Mouse (Mus musculus) brain, embryonic 18.5 days (tissue): Measurements from ENCODE around the gene Dnajc5.
A peak's percentile ranks its signal among the peaks of the same experiment; 100 is the strongest.

Source experiments
- DNase-seq: peaks from one replicate; pipeline ENCODE4 v3.0.0-alpha.2; 2012; ENCODE audit warnings: low read depth, low spot score

Gene Dnajc5

DNA sequence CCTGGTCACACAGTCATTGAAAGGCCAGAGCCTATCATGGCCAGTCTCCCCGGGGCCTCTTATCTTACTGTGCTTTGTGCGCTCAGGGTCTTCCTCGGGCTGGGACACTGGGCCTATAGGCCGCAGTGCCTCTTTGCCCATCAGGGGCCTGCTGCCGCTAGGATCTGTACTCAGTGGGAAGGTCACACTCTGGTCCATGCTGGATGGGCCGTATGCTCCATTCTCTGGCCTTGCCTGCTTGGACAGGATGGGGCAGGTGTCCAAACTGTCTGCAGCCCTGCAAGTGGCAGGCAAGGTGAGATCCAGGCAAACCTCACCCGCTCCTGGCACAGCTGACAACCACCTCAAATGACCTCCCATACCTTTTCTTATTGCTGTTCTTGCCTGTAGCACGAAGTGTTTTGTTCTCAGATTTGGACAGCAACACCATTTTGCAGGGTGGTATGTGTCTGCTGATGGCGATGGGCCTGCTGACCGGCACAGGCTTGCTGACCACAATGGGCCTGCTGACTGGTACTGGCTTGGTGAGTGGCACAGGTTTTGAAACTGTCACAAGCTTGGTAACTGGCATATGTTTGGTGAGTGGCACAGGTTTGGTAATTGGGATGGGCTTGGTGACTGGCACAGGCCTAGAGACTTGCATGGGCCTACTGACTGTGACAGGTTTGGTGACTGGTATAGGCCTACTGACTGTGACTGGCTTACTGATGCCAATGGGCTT, 68.9 kb downstream of the Dnajc5 start:
- no peak for DNase-seq

DNA sequence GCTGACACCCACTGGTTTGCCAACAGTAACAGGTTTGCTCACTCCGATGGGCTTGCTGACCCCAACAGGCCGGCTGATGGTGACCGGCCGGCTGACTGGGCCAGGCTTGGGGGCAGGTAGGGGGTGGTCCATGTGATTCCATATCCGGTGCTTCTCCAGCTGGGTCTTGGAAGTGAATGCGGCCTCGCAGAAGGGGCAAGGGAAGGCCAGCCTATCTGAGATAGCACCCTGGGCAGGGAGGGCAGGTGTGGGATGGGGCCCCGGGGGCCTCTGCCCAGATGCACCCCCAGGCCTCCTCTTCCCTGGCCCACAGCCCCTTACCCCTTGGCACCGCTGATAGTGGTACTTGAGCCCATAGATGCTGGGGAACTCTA, 69.4 kb downstream of the Dnajc5 start:
- no peak for DNase-seq

DNA sequence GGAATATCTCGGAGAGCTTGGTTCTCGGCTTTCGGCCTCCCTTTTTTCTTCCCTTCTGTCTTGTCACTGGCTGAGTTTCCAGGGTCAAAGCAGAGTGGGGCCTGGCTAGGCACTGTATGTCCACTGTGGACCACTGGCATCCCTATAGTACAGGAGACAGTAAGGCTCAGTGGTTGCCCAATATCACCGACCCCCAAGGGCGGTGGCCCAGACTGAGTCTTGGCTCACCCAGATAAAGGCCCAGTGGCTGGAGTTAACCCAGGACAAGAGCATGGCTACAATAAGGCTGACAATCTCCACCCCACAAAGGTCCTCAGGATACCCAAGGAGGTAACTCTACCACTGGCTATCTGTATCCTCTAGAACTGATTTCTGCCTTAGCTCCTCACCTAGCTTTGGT, 70.2 kb downstream of the Dnajc5 start:
- no peak for DNase-seq

DNA sequence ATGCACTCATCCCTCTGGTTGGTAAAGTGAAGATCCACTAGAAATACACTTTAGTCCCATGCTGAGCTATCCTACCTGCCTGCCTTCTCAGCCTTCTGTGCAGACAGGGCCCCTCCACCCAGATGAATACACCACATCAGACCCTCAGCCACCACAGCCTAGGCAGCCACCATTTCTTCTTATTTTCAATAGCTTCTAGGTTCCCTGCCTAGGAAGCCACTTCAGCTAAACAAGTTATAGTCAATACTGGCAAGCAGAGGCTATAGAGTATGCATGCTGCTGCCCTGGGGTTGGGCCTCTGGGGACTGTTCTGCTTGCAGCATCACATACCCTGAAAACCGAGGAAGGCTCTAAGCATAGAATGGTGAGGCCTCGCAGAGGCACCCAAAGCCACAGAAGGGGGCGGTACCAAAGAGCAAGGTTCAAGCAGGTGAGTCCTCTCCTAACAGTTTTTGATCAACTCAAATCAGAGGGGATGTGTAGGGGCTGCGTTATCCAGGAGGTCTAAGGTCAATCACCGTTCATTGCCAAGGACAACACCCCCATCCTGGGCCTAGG, 71.3 kb downstream of the Dnajc5 start, which contains the start of gene Prpf6:
Gene Prpf6 (plus strand): TSS at position 341 of the 558 bp plus-strand sequence.
- DNase-seq, result no peak

DNA sequence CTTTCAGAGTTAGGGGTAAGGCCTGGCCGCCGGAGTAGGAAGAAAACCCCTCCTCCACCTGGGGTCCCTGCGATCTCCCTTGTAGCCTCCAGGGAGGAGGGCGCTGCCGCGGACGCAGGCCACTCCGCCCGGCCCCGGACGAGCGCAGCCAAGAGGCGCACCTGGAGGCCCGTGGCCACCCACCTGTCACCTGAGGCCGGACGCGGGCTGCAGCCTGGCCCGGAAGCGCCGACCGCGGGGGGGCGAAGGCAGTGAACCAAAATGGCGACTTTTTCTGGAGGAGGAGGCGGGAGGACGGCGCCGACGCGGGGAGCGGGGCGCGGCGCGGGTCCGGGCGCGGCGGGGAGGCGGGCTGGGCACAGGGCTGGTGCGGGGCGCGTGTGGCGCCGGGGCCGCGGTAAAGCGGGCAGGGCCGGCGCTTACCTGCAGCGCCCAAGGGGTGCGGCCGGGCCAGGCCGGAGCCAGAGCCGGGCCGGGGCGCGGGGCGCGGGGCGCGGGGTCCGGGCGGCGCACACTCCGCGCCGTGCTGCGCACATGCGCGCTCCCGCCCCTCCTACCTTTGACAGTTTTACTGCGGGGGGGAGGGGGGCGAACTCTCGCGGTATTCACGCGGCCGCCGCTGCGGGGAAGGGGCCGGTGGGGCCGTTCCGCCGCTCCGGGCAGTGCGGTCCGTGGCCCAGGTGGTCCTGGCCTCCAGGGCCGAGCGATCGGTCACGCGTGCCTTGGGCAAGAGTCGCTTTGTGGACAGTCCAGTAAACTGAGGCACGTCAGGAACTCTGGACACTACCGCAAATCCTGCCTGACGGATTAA, 72.2 kb downstream of the Dnajc5 start, which contains the start of gene Zfp512b:
Gene Zfp512b (minus strand): TSS at position 573 of the 811 bp plus-strand sequence.
- DNase-seq, result no peak

DNA sequence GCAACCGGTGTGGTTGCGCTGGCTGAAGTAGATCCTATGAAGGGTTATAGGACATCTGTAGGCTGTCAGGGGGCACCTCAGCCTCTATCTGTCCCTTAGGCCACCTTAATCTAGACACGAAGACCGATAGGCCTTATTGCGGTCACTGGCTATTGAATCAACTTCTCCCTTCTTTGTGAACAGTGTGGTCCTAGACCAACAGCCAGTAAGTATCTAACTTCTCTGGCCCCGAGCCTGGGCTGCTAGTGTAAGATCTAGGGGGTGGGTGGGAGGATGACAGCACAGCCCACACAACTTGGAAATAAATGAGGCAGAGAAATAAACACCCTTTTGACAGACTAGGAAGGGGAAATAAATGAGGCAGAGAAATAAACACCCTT, 72.7 kb downstream of the Dnajc5 start:
- no peak for DNase-seq

DNA sequence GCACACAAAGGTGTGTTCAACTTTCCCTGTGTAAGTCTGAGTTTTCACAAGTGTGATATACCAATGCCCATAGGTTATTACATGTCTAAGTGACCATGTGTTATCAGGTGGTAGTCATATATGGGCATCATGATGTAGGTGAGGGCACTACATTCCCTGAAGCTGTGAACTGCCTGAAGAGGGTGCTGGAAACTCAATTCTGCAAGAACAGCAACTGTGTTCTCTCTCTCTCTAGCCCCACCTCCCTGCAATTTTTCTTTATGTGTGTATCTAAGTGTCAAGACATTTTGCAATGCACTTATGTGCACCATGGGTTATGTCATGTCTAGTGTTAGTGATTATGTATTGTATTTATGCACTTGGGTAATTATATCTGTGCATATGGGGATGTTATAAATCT, 73.7 kb downstream of the Dnajc5 start:
- DNase-seq, result no peak

DNA sequence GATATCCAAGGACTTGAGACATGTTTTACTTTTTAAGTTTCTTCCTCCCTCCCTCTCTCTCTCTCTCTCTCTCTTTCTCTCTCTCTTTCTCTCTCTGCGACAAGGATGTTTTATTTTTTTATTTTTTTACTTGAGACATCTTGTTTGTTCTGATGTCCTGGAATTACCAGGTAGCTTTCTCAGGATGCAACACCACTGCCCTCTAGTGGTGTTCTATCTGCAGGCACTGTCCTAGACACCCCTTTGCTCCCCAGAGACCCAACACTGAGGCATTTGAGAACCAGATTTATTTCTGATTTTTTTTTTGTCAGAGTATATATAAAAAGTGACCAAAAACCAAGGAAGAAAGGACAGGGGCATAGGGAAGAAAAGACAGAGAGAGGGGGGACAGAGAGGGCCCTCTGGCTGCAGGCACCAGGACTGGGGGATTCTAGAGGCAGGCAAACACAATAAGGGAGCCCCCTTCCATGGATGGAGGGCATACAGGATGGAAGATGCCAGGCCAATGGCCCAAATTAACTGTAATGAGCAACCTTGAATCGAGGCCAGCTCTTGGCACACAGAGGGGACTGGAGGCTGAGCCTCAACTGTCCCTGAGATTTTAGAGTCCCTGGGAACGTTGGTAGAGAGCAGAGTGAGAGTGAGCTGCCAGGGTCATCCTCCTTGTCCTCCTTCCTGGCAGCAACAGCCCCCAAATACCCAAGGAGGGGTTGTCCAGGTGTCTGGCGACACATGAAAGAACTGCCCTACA, 74.8 kb downstream of the Dnajc5 start:
- DNase-seq, result no peak

DNA sequence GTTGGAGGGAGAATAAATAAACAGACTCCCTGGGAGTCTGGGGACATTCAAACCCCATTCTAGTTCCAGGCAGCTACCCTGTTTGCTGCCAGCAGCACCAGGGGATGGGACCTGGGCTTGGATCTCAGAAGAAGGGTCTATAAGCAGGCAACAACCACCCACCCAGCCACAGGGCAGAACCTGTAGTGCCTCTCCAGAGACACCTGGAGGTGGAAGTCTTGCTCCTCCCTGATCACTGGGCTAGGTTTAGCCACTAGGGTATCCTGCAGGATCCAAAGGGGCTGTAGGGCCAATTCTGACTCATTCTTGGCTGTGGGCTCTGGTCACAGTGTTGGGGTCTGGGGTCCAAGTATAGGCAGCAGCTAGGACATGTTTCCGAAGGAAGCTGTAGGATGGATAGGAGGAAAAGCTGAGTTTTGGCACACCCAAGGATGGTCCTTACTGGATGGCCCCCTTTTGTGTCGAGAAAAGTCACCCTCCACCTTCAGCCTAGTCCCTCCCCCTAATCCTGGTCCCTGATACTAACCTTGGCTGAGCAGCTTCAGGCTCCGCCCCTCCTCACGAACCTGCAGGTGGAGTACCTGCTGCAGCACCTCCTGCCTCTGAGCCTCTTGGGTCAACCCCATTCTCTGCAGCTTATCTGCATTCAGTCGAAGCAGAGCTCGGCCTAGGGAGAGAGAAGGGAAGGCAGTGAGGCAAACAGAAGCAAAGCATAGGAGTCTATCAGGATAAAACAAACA, 76.1 kb downstream of the Dnajc5 start:
- DNase-seq, result no peak

DNA sequence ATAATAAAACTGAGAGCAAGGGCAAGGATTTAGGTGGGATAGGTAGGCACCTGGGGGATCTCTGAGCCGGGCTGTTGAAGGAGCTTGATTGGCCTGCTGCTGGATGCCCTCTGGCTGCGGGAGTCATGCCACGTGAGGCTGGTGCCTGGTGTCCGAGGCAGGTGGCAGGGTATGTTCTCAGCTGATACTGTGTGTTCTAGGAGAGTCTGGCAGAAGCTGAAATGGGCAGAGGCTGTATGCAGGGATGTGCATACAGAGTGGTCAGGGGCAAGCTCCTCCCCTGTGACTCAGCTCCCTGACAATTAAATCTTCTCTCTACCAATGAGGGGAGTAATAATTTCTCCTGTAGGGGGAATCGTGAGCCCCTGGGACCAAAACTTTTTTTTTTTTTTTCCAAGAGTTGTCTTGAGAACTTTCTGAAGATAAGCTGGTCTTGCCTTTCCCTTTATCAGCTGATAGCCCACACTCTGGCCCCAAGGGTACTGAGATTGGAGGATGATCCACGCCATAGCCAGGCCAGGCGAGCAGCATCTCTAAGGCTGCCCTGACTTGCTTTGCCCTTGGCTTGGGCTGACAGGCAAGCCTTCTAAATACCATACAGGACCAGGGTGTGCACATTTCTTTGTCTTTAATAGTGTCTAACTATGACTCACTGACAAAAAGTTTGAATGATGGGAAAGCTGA, 77.2 kb downstream of the Dnajc5 start:
- no peak for DNase-seq

DNA sequence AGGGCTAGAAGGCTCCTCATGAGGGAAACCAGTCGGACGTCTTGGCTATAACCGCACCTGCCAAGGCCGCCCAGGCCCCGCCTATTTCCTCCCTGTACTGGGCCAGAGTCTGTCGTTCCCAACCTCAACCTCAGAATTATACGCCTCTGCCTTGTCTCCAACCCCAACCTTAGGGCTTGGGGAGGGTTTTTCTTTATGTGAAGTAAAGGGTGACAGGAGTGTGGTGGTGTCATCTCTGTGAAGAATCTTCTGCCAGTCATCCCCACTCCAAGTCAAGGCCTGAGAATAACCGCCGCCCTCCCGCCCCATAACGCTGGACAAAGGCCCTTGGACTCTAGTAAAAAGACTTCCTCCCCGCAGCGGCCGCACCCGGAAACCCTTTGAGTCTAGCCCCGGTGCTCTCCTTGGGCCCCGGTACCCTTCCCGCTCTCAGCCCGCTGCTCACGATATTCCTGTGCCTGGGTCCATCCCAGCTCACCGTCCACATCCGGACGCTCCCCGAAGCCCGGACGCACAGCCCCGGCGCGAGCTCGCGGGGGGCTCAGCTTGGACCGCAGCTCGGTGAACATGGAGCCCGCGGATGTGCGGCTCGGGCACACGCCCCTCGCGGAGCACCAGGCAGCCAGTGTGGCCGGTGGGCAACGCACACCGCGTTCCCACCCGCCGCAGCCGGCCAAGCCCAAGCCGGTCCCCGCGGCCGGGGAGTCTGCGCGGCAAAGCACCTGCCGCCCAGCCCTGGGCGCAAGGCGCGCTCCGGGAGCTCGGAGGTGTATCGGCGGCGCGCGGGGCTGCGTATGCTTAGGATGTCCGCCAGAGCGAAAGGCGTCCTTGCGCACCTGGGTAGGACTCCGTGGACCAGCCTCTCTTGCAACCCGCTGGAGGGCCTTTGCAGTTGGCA, 78.4 kb downstream of the Dnajc5 start, which contains the start of gene Samd10:
Gene Samd10 (minus strand): TSS at position 759 of the 898 bp plus-strand sequence.
- no peak for DNase-seq

DNA sequence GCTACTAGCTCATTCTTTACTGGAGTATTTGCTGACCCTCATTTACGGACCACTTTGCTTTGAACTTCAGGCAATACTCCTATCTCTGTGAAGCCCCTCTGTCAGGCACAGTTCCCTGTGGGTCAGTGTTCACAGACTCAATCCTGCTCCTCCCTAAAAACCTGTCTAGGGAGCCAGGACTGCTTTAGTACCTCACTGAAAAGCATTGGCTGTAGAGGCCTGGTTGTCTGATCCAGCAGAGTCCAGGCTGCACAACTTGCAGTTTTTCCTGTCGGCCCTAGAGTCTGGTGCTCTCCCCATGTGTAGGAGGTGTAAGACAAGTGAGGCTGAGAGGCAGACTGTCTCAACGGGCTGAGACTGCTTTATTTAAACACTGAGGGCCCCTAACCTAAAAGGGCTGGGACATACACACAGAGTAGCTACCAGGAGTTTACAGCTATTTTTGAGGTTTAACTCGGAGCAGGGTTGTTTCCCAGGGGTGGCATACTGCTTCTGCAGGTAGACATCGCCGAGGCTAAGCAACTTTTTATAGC, 80.0 kb downstream of the Dnajc5 start:
- no peak for DNase-seq

DNA sequence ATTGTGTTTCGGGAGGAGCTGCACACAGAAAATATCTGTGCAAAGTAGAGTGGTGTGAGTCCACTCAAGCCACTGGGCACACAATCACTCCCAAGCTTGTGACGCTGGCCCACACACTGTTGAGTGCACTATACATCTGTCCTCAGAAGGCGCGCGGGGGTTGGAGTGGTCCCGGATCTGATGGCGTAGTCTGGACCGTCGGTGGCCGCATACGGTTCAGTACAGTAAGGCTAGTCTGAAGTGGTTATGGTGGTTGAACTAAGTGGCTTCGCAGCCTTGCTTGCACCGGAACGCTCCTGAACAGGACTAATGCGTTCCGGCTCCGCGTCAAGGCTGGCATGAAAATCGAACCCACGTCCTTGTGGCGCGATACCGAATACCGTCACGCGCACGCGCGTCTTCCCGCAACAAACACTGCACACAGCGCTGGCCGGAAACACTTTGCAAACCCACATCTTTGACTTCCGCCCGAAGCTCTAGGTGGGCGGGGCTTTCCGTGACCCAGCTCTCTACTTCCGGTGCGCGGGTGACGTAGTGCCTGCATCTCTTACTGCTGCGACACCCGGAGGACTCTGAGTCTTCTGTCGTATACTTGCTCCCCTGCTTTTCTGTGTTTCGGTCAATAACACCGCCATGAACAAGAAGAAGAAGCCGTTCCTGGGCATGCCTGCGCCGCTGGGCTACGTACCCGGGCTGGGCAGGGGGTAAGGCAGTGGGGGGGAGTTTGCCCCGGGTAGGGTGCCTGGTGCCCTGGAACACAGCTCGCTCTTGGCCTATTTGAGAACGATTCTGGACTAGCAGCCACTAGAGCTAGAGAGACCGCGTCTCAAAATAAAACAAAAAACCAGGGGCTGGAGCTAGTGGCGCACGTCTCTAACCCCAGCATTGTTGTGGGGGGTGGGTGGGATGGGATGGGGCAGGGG, 80.8 kb downstream of the Dnajc5 start:
- peak; percentile 91 for DNase-seq

DNA sequence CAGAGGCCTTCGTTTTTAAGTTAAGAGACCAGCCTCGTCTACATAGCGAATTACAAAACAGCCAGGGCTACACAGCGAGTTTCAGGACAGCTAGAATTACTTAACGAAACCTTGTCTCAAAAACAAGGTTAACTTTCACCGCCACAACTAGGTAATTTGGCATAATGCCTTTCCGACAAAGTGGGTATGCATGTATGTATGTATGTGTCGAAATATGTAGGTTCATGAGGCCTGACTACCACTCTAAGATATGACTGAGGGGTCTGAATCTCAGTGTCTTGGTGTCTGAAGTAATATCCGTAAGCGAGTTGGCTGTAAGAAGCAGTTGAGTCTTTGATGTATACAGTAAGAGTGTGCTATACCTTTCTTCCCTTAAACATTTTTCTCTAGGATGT, 81.5 kb downstream of the Dnajc5 start:
- no peak for DNase-seq

DNA sequence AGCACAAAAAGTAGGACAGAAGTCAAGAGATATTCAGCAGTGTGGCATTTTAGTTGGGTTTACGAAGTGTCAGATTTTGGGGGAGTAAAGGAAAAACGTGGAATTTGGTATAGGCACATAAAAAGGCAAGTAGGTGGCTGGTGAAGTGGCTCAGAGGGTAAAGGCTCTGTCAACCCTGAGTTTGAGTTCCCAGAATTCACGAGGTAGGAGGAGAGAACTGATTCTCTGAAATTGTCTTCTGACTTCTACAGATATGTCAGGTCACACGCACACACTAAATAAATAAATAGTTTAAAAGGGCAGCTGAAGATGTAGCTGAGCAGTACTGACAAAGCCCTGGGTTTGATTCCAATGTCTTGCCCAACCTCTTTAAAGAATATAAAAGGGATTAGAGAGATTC, 82.1 kb downstream of the Dnajc5 start:
- no peak for DNase-seq
